Mouse (Mus musculus): ENCODE measurements around the gene Adpgk. TPM values are rescaled to one million over a fixed set of nuclear protein-coding genes. Genes with fewer than 3 reads are reported as not detected.

Gene Adpgk
- polyA plus RNA-seq (2015; fragmentation: Nextera tagmentation; extraction: Ambion mirVana): 20.8 and 20.9 TPM in 2 replicates

GRCm38 (mm10) chr9:59290957-59291687 is at the start of gene Adpgk:
Gene Adpgk, plus strand, starts transcription at chr9:59291558.
- peak within 1 kb of the TSS; percentile 94 for H3K27ac ChIP-seq
- H3K4me3 ChIP-seq: peak within 1 kb of the TSS; percentile 84
- H3K27me3 ChIP-seq: no peaks in the 10 kb centered on the region
- peak within 1 kb of the TSS; percentile 83 for H3K9ac ChIP-seq
- WGBS: under 1% methylated on average over 58 of the region's 58 CpGs
- H3K4me1 ChIP-seq: peaks cover 28% of the 10 kb centered on the region
- ATAC-seq: peak; percentile 98
- H3K36me3 ChIP-seq (ENCODE audit: poor library complexity, severe bottlenecking): no peaks in the 10 kb centered on the region
- H3K4me2 ChIP-seq: peak within 1 kb of the TSS; percentile 75
- no peaks in the 10 kb centered on the region for H3K9me3 ChIP-seq (replicated peaks)

GRCm38 (mm10) chr9:59245181-59245580 is 46.2 kb upstream of the Adpgk start:
- Histone ChIP-seq H3K4me2 (no peak overlapping the region), H3K4me1 (peaks cover 5% of the 10 kb centered on the region; the same call in 1 of the 2 replicates), H3K27ac (no peak overlapping the region), H3K9me3 (replicated peaks) (no peaks in the 10 kb centered on the region), H3K36me3 (ENCODE audit: poor library complexity, severe bottlenecking) (no peaks in the 10 kb centered on the region), H3K27me3 (no peaks in the 10 kb centered on the region), H3K9ac (no peak overlapping the region), H3K4me3 (no peak overlapping the region)
- no peak for ATAC-seq
- WGBS: 65% methylated on average over 7 of the region's 7 CpGs

- Histone ChIP-seq H3K4me3 (no peak overlapping the region), H3K4me2 (no peak overlapping the region), H3K9me3 (replicated peaks) (no peaks in the 10 kb centered on the region), H3K36me3 (ENCODE audit: poor library complexity, severe bottlenecking) (no peaks in the 10 kb centered on the region), H3K4me1 (peaks cover 5% of the 10 kb centered on the region; the same call in 1 of the 2 replicates), H3K27me3 (no peaks in the 10 kb centered on the region), H3K27ac (no peak overlapping the region), H3K9ac (no peak overlapping the region)
- no peak for ATAC-seq
- WGBS: 50% methylated on average over 6 of the region's 6 CpGs
Observed at GRCm38 (mm10) chr9:59246456-59247029, 44.8 kb upstream of the Adpgk start.

- H3K36me3 ChIP-seq (ENCODE audit: poor library complexity, severe bottlenecking): no peaks in the 10 kb centered on the region
- no peak overlapping the region for H3K4me3 ChIP-seq
- H3K4me2 ChIP-seq: no peak overlapping the region
- no peak for ATAC-seq
- 84% methylated on average over 3 of the region's 3 CpGs for WGBS
- no peak overlapping the region for H3K27ac ChIP-seq
- no peak overlapping the region for H3K9ac ChIP-seq
- peaks cover 5% of the 10 kb centered on the region; the same call in 1 of the 2 replicates for H3K4me1 ChIP-seq
- H3K27me3 ChIP-seq: no peaks in the 10 kb centered on the region
- H3K9me3 ChIP-seq (replicated peaks): no peaks in the 10 kb centered on the region
Observed at GRCm38 (mm10) chr9:59249359-59249758, 42.0 kb upstream of the Adpgk start.

- Histone ChIP-seq H3K36me3 (ENCODE audit: poor library complexity, severe bottlenecking) (no peaks in the 10 kb centered on the region), H3K4me3 (no peak overlapping the region), H3K9ac (no peak overlapping the region), H3K4me1 (peaks cover 5% of the 10 kb centered on the region; the same call in 1 of the 2 replicates), H3K9me3 (replicated peaks) (no peaks in the 10 kb centered on the region), H3K4me2 (no peak overlapping the region), H3K27ac (no peak overlapping the region), H3K27me3 (no peaks in the 10 kb centered on the region)
- no peak for ATAC-seq
- 60% methylated on average over 3 of the region's 3 CpGs for WGBS
Observed at GRCm38 (mm10) chr9:59250272-59250671, 41.1 kb upstream of the Adpgk start.

- no peaks in the 10 kb centered on the region for H3K27me3 ChIP-seq
- H3K4me2 ChIP-seq: no peak overlapping the region
- no peaks in the 10 kb centered on the region for H3K9me3 ChIP-seq (replicated peaks)
- H3K4me3 ChIP-seq: no peak overlapping the region
- no peaks in the 10 kb centered on the region for H3K4me1 ChIP-seq
- no peak overlapping the region for H3K9ac ChIP-seq
- 77% methylated on average over 5 of the region's 5 CpGs for WGBS
- no peak overlapping the region for H3K27ac ChIP-seq
- no peaks in the 10 kb centered on the region for H3K36me3 ChIP-seq (ENCODE audit: poor library complexity, severe bottlenecking)
- no peak for ATAC-seq
Observed at GRCm38 (mm10) chr9:59254716-59255421, 36.5 kb upstream of the Adpgk start.

GRCm38 (mm10) chr9:59259806-59260454 is 31.4 kb upstream of the Adpgk start:
- WGBS: 69% methylated on average over 9 of the region's 9 CpGs

GRCm38 (mm10) chr9:59266332-59266731 is 25.0 kb upstream of the Adpgk start:
- Histone ChIP-seq H3K4me1 (no peaks in the 10 kb centered on the region), H3K27me3 (no peaks in the 10 kb centered on the region), H3K4me2 (no peak overlapping the region), H3K4me3 (no peak overlapping the region), H3K9ac (no peak overlapping the region), H3K9me3 (replicated peaks) (no peaks in the 10 kb centered on the region), H3K27ac (no peak overlapping the region), H3K36me3 (ENCODE audit: poor library complexity, severe bottlenecking) (no peaks in the 10 kb centered on the region)
- WGBS: 33% methylated on average over 6 of the region's 6 CpGs
- ATAC-seq: no peak

More at GRCm38 (mm10) chr9:59259806-59260454, 31.4 kb upstream of the Adpgk start:
- H3K27ac ChIP-seq: no peak overlapping the region
- H3K4me3 ChIP-seq: no peak overlapping the region
- no peaks in the 10 kb centered on the region for H3K36me3 ChIP-seq (ENCODE audit: poor library complexity, severe bottlenecking)
- H3K9me3 ChIP-seq (replicated peaks): no peaks in the 10 kb centered on the region
- H3K27me3 ChIP-seq: no peaks in the 10 kb centered on the region
- no peak for ATAC-seq
- no peak overlapping the region for H3K9ac ChIP-seq
- H3K4me1 ChIP-seq: no peaks in the 10 kb centered on the region
- H3K4me2 ChIP-seq: no peak overlapping the region

GRCm38 (mm10) chr9:59269728-59270127 is 21.6 kb upstream of the Adpgk start:
- no peak overlapping the region for H3K4me3 ChIP-seq
- H3K36me3 ChIP-seq (ENCODE audit: poor library complexity, severe bottlenecking): no peaks in the 10 kb centered on the region
- no peak overlapping the region for H3K27ac ChIP-seq
- no peak overlapping the region for H3K9ac ChIP-seq
- H3K4me2 ChIP-seq: no peak overlapping the region
- H3K27me3 ChIP-seq: no peaks in the 10 kb centered on the region
- no peaks in the 10 kb centered on the region for H3K4me1 ChIP-seq
- no peaks in the 10 kb centered on the region for H3K9me3 ChIP-seq (replicated peaks)
- ATAC-seq: no peak
- 51% methylated on average over 5 of the region's 5 CpGs for WGBS

- Histone ChIP-seq H3K9me3 (replicated peaks) (no peaks in the 10 kb centered on the region), H3K4me1 (no peaks in the 10 kb centered on the region), H3K9ac (no peak overlapping the region), H3K36me3 (ENCODE audit: poor library complexity, severe bottlenecking) (no peaks in the 10 kb centered on the region), H3K27ac (no peak overlapping the region), H3K4me3 (no peak overlapping the region), H3K4me2 (no peak overlapping the region), H3K27me3 (no peaks in the 10 kb centered on the region)
- ATAC-seq: no peak
- 47% methylated on average over 4 of the region's 4 CpGs for WGBS
Observed at GRCm38 (mm10) chr9:59271081-59271480, 20.3 kb upstream of the Adpgk start.

GRCm38 (mm10) chr9:59271711-59272110 is 19.6 kb upstream of the Adpgk start:
- no peak overlapping the region for H3K4me2 ChIP-seq
- H3K4me3 ChIP-seq: no peak overlapping the region
- H3K9ac ChIP-seq: no peak overlapping the region
- H3K9me3 ChIP-seq (replicated peaks): no peaks in the 10 kb centered on the region
- WGBS: 58% methylated on average over 6 of the region's 6 CpGs
- H3K36me3 ChIP-seq (ENCODE audit: poor library complexity, severe bottlenecking): no peaks in the 10 kb centered on the region
- no peak overlapping the region for H3K27ac ChIP-seq
- ATAC-seq: no peak
- H3K4me1 ChIP-seq: no peaks in the 10 kb centered on the region
- no peaks in the 10 kb centered on the region for H3K27me3 ChIP-seq

GRCm38 (mm10) chr9:59273199-59273598 is 18.2 kb upstream of the Adpgk start:
- ATAC-seq: no peak
- no peak overlapping the region for H3K4me2 ChIP-seq
- H3K27ac ChIP-seq: no peak overlapping the region
- no peaks in the 10 kb centered on the region for H3K27me3 ChIP-seq
- no peaks in the 10 kb centered on the region for H3K9me3 ChIP-seq (replicated peaks)
- H3K9ac ChIP-seq: no peak overlapping the region
- H3K4me1 ChIP-seq: no peaks in the 10 kb centered on the region
- no peaks in the 10 kb centered on the region for H3K36me3 ChIP-seq (ENCODE audit: poor library complexity, severe bottlenecking)
- no peak overlapping the region for H3K4me3 ChIP-seq

Data from forebrain, embryonic 13.5 days (tissue).